Mouse (Mus musculus) liver, embryonic 11.5 days (tissue): Measurements from ENCODE around the gene Slc18b1. TPM values are rescaled to one million over a fixed set of nuclear protein-coding genes. Genes with fewer than 3 reads are reported as not detected.

Source experiments
- ATAC-seq: fragments of 200-750 bp; cut with Nextera tagmentation; replicated peaks from 2 replicates; pipeline ENCODE4 v1.8.0; 2017; ENCODE audit warnings: moderate number of reproducible peaks, mild to moderate bottlenecking, moderate TSS enrichment, moderate library complexity; ENCODE audit not compliant: low FRiP score
- DNase-seq: peaks from one replicate; pipeline ENCODE4 v3.0.0-alpha.2; 2017; ENCODE audit warnings: low spot score
- H3K27ac ChIP-seq: fragments of 300-500 bp; sonication (generic); 2 replicates; pipeline ENCODE4 v1.5.1; 2014; ENCODE audit warnings: mild to moderate bottlenecking, low read depth, low read length, control low read depth
- H3K27me3 ChIP-seq: fragments of 300-500 bp; sonication (generic); replicated peaks from 2 replicates; pipeline ENCODE4 v1.6.1; 2014; ENCODE audit warnings: low read length, mixed read lengths; ENCODE audit not compliant: control insufficient read depth, insufficient read depth
- H3K36me3 ChIP-seq: fragments of 300-500 bp; sonication (generic); 2 replicates; pipeline ENCODE4 v1.6.1; 2014; ENCODE audit warnings: mild to moderate bottlenecking, low read length, moderate library complexity, mixed read lengths; ENCODE audit not compliant: control insufficient read depth, insufficient read depth
- H3K4me1 ChIP-seq: fragments of 300-500 bp; sonication (generic); replicated peaks from 2 replicates; pipeline ENCODE4 v1.6.1; 2014; ENCODE audit warnings: low read length, mixed read lengths; ENCODE audit not compliant: control insufficient read depth, insufficient read depth
- H3K4me2 ChIP-seq: fragments of 300-500 bp; sonication (generic); 2 replicates; pipeline ENCODE4 v1.6.1; 2014; ENCODE audit warnings: mild to moderate bottlenecking, control low read depth, moderate library complexity
- H3K4me3 ChIP-seq: fragments of 300-500 bp; sonication (generic); 2 replicates; pipeline ENCODE4 v1.5.1; 2014; ENCODE audit warnings: low read depth, low read length, control low read depth
- H3K9ac ChIP-seq: fragments of 300-500 bp; sonication (generic); 2 replicates; pipeline ENCODE4 v1.6.1; 2014; ENCODE audit warnings: low read depth, low read length, control low read depth
- H3K9me3 ChIP-seq: fragments of 300-500 bp; sonication (generic); 2 replicates; pipeline ENCODE4 v1.6.1; 2016; ENCODE audit warnings: low read length, inconsistent platforms, mixed read lengths; ENCODE audit not compliant: control insufficient read depth
- WGBS: fragments of 180-500 bp; shearing (Covaris S2); extraction: QIAGEN DNeasy Blood & Tissue Kit; methylation state at CpG from one replicate; pipeline ENCODE4 v1.1.7; 2014; 5-methylcytosine and 5-hydroxymethylcytosine counted together
- polyA plus RNA-seq: library from polyadenylated mRNA; unstranded; fragments of >200 nt; fragmentation: Nextera tagmentation; extraction: Ambion mirVana; gene quantifications from 2 replicates; pipeline ENCODE4 v1.2.1, GENCODE M21; 2014

Gene Slc18b1
- polyA plus RNA-seq, 1 experiment from 2014 or later = 5.6 TPM

DNA sequence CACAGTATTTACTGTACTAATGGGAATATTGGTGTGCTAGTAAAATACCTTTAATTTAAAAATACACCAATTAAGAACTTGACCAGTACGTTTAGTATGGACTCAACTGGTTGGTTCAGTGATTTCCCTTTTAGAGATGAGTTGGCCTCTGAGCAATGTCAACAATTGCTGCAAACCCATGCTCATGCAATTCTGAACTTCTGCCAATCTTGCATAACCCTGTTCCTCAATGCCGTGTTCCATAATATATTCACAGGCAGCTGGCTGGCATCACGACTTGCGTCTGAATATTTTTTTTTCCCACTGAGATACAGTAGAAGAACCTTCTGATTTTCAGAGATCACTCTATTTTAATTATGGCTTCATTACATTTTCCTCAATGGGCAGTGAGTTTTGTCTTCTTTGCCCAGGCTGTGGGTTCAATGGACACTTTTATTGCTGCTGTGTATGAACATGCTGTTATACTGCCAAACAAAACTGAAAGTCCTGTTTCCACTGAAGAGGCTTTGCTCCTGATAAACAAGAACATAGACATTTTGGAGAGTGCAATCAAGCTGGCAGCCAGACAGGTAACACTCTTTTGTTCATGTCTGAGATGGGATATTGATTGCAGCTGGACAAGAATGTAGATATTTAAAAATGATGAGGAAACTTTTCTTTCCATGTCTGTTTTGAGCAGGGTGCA lies 54.6 kb downstream of the Slc18b1 start, which contains the start of gene Vnn3:
Vnn3 (plus strand) TSS at position 235 of the 685 bp plus-strand sequence.
- WGBS = 87% methylated on average over 4 of the region's 4 CpGs

DNA sequence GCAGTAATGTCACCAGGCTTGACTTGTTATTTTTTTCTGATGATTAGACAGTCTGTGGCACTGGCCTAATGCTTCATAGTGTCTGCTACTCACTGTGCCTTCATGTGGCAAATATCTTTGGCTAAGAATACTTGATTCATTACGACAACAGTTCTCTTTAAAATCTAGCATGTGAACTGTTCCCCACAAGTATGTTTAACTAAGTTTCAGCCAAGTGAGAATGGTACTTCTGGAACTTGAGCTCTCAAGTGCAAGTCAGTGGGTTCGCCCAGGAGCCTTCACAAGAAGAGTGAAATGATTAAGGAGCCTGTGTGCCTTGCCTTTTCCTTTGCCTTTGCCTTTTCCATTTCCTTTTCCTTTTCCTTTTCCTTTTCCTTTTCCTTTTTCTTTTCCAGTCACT lies 55.3 kb downstream of the Slc18b1 start:
- Histone ChIP-seq H3K4me1 (no peaks in the 10 kb centered on the region), H3K36me3 (no peaks in the 10 kb centered on the region), H3K9me3 (no peaks in the 10 kb centered on the region), H3K4me3 (no peak overlapping the region), H3K27me3 (no peaks in the 10 kb centered on the region), H3K4me2 (no peak overlapping the region), H3K27ac (no peak overlapping the region), H3K9ac (no peak overlapping the region)
- 80% methylated on average over 2 of the region's 2 CpGs for WGBS
- ATAC-seq = no peak
- DNase-seq = no peak

More for the DNA sequence above, 54.6 kb downstream of the Slc18b1 start, which contains the start of gene Vnn3:
- H3K4me1 ChIP-seq = no peaks in the 10 kb centered on the region
- H3K9me3 ChIP-seq = no peaks in the 10 kb centered on the region
- ATAC-seq (no peak), DNase-seq (no peak)
- H3K9ac ChIP-seq = no peak within 1 kb of the TSS
- H3K4me3 ChIP-seq = no peak within 1 kb of the TSS
- H3K27ac ChIP-seq = no peak within 1 kb of the TSS
- H3K4me2 ChIP-seq = no peak within 1 kb of the TSS
- no peaks in the 10 kb centered on the region for H3K27me3 ChIP-seq
- no peaks in the 10 kb centered on the region for H3K36me3 ChIP-seq

DNA sequence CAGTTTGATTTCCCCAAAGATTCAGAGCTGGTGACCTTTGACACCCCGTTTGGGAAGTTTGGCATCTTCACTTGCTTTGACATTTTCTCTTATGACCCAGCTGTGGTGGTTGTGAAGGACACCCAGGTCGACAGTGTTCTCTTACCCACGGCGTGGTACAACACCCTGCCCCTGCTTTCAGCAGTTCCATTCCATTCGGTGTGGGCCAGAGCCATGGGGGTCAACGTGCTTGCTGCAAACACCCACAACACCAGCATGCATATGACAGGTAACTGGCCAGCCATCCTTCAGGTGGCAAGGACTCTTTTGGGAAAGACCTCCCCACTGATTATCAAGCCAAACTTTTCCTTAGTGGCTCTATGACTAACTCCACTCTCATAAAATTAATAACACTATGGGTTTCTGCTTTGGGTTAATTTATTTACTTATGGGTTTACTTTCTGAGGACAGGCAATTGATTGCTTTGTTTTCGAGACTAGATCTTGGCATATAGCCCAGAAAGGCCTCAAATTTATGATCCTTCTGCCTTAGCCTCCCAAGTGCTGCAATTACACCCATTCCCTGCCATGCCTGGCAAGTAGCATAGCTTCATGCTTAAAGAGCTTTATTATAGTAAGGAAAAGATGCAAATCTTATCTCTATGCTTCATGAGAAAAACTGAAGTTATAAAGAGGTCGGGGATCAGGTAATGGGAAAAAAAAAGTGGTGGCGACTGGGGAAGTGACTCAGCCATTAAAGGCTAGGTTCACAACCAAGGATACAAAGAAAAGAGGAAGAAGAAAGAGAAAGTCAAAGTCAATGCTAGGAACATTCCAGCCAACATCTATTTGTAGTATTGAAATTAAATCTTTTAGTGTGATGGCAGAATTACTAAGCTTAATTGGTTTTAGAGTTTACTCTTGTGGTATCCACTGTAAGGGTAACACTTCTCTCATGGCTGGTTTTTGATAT lies 67.9 kb downstream of the Slc18b1 start:
- no peak overlapping the region for H3K27ac ChIP-seq
- H3K36me3 ChIP-seq = no peaks in the 10 kb centered on the region
- H3K4me2 ChIP-seq = no peak overlapping the region
- ATAC-seq = no peak
- 73% methylated on average over 9 of the region's 9 CpGs for WGBS
- DNase-seq = no peak
- no peak overlapping the region for H3K9ac ChIP-seq
- no peaks in the 10 kb centered on the region for H3K4me1 ChIP-seq
- H3K4me3 ChIP-seq = no peak overlapping the region
- H3K9me3 ChIP-seq = peaks cover 7% of the 10 kb centered on the region
- H3K27me3 ChIP-seq = no peaks in the 10 kb centered on the region

Other genes with a start within 250 kb of the Slc18b1 start
- 260 and 303 TPM in 2 replicates for gene Rps12, start 9.7 kb upstream of the Slc18b1 start, polyA plus RNA-seq
- gene Vnn3, start 54.5 kb downstream of the Slc18b1 start, polyA plus RNA-seq = not detected in 2 replicates
- 1.3 and 1.4 TPM in 2 replicates for gene Vnn1, start 97.7 kb downstream of the Slc18b1 start, polyA plus RNA-seq
- gene Taar1, start 123.4 kb downstream of the Slc18b1 start, polyA plus RNA-seq = not detected in 2 replicates
- not detected in 2 replicates for gene Taar2, start 141.6 kb downstream of the Slc18b1 start, polyA plus RNA-seq
- gene Taar3, start 152.6 kb downstream of the Slc18b1 start, polyA plus RNA-seq = not detected in 2 replicates
- gene Taar4, start 163.5 kb downstream of the Slc18b1 start, polyA plus RNA-seq = not detected in 2 replicates
- gene Taar5, start 173.7 kb downstream of the Slc18b1 start, polyA plus RNA-seq = not detected in 2 replicates
- gene Taar6, start 188.7 kb downstream of the Slc18b1 start, polyA plus RNA-seq = not detected in 2 replicates
- not detected in 2 replicates for gene Taar7a, start 196.5 kb downstream of the Slc18b1 start, polyA plus RNA-seq
- gene Taar7b, start 203.0 kb downstream of the Slc18b1 start, polyA plus RNA-seq = not detected in 2 replicates
- gene Taar7d, start 230.2 kb downstream of the Slc18b1 start, polyA plus RNA-seq = not detected in 2 replicates
- not detected in 2 replicates for gene Taar7e, start 240.6 kb downstream of the Slc18b1 start, polyA plus RNA-seq